Mouse (Mus musculus) adrenal gland (tissue): ENCODE results near the gene Myo1e.

Experiments used
- intact Hi-C: fragments of 180-260 bp; cut with DNase I; formaldehyde crosslinking; loops from one replicate; pipeline ENCODE4 v1.15.1; 2025

The Myo1e gene

DNA sequence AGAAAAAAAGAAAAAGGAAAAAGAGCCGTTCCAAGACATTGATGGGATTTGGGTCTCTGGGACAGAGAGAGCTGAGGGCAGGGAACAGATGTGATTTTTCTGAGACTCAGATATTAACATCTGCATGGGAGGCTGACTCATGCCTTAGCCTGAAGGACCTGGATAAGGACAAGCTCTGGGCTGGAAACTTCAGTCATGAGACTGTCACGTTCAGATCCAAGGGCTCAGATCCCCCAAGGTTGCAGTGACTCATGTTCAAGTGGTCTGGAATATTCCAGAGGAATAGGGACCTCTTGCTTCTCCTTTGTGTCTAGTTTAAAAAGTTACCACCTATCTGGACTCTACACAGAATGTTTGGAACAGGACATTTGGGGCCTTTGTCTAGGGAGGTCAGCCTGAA, 142.1 kb downstream of the Myo1e start:
- intact Hi-C loops, result no loop called here

DNA sequence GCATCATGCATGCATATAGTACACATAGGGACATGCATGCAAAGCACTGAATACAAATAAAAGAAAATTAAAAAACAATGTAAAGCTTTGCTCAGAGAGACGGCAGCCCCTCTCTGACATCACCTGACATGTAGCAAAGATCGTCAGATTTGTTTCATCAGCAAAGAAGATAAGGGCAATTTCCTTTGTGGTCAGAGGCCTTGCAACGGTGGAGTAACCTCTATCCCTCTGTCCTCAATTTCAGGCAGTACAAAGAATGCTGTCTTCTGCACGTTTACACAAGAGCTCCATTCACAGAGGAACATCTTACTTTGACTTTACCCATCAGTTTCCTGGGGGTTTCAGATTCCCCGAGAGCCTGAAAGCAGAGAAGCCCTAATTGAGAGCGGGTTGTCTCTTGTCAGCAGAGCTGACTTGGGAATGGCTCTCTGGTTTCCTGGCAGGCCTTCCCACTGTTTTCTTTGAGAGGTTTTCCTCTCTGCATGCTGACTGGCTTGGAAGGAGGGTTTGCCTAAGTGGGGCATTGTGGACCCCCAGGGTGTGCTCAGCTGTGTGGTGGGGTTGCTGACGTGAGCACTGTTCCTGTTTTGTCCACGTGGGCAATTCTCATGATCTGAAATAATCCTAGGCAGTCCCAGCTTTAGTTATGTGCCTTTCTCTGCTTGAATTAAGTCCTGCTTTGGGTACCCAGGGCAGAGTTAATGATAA, 144.6 kb downstream of the Myo1e start:
- intact Hi-C loops, result no loop called here

DNA sequence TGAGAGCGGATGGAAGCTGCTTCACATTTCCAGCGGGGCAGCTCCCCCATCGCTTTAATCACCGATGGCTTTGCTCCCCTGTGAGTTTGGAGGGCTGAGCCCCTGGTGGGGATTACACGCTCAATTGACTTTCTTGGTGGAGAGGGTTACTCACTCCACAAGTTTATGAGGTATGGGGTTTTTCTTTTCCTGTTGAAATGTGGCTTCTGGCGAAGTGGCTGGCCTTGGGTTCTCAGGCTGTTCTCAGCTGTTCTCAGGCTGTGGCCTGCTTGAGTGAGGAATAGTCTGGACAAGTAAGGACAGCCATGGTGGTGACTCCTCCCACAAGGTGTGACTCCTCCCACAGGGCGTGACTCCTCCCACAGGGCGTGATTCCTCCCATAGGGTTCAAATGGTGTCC, 149.1 kb downstream of the Myo1e start:
- intact Hi-C loops, result no loop called here

DNA sequence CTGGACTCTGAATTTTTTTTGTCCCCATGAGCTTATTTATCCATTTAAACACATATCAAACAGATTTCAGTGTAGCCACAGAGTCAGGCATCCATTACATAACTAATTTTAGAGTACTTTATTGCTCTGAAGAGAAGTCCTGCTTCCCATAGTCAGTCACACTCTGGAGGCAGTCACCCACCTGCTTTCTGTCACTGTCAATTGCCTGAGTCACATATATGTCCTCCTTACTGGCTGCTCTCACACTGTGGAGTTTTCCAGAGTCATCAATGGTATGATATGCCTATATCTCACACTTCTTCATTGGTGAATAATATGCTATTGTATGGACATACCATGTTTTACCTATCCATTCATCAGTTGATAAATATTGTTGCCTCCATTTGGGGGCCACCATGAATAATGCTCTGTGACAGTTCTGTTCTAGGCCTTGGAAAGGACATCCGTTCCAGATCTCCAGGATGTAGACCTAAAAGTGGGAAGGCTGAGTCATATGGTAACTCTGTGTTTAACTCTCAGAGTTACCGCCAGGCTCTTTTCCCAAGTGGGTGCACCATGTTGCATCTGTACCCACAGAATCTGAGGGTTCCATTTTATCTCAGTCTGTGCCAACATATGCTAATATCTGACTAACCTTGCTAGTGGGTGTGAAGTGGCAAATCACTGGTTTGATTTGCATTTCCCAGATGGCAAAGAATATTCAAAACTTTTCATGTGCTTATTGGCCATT, 152.4 kb downstream of the Myo1e start:
- intact Hi-C loops, result no loop called here

DNA sequence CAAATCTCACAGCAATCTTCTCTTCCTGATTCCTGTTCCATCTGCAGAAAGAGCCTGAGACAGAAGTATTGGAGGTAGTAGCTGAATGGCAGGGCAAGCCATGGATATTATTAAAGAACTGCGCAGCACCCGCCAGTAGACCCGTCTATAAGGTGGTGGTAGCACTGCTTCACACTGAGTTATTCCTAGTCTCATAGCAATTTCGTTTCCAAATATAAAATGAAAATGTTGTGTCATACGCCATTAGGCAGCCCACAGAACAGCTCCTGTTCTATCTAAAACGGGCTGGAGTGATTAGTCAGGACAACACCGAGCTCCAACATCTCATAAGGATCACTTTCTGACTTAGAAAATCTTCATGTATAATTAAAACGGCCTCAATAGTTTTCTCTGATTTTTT, 157.6 kb downstream of the Myo1e start:
- intact Hi-C loops, result no loop called here

DNA sequence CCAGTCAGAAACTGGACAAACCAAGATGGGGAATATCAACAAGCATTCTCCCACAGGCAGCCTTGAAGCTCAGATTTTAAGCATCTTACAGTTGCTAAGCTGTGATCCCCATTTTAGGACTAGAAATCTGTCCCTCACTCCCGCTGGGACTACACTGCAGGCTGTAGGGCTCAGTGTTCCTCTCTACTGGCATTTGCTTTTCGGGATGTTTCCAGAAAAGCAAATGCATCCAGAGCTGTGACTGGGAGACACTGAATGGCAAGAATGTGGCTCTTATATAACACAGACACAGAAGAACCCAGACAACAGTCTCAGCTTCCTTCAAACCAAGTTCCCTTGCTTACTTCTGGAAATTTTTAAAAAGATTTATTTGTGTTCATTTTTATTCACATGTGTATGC, 158.8 kb downstream of the Myo1e start:
- intact Hi-C loops, result no loop called here

DNA sequence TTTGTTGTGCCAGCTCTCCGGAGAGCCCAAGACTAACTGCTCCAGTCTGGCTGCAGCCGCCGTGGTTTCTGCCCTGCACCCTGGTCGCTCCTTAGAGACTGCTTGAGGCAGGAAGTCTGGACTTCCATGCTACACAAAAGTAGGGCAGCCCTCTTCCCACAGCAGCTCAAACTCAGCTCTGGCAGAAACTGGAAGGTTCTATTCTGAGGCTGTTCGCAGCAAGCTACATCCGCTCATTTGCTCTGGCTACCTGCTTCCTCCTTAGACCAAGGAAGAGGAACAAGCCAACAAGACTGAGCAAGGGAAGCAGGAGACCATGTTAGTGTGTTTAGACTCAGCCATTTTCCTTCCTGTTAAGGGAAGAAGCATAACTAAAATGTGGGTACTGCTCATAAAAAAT, 159.7 kb downstream of the Myo1e start:
- intact Hi-C loops, result no loop called here

DNA sequence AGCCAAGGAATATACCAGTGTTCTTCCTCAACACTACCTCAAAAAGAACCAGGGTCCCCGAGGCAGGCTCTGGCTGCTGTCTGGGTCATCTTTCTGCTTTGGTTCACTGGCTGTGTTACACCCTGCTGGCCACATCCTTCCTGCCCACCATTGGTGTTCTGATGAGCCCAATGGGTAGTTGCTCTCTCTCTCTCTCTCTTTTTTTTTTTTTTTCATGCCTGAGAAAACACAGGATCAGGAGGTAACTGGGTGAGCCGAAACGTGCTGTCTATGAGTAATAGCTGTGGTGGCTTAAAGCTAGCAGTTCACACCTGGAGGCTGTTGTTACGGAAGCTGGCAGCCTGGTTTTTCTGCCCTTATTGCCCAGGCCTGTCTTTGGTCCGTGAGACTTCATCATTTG, 164.5 kb downstream of the Myo1e start:
- intact Hi-C loops, result no loop called here

DNA sequence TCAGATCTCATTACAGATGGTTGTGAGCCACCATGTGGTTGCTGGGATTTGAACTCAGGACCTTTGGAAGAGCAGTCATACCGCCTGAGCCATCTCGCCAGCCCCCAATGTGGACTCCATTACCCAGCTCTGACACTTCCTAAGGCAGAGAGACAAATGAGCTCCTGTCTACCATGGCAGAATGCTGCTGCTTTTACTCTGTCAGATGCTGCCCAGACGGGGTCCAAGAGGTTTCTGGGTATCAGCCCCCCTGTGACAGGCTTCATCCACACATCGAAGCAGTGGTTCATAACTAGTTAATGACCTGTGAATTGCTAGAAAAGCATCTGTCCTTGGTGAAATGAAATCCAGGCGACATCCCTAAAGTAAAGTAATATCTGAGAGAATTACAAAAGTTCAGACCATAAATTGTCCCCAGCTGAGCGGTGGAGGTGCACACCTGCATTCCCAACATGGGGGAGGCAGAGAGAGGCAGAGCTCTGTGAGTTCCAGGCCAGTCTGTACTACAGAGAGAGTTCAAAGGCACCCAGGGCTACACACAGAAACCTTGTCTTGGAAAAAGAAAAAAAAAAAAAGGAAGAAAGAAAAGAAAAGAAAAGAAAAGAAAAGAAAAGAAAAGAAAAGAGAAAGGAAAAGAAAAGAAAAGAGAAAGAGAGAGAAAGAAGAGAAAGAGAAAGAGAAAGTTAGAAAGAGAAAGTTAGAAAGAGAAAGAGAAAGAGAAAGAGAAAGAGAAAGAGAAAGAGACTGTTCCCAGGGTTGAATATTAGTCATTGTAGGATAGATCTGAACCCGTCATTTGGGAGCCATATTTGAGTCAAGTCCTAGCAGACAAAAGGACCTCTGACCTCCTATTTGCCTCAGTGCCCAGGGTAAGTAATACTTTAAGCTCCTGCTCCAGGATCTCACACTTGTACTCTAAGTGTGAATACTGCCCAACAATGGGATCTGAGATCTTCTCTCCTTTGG, 172.6 kb downstream of the Myo1e start:
- intact Hi-C loops, result no loop called here

DNA sequence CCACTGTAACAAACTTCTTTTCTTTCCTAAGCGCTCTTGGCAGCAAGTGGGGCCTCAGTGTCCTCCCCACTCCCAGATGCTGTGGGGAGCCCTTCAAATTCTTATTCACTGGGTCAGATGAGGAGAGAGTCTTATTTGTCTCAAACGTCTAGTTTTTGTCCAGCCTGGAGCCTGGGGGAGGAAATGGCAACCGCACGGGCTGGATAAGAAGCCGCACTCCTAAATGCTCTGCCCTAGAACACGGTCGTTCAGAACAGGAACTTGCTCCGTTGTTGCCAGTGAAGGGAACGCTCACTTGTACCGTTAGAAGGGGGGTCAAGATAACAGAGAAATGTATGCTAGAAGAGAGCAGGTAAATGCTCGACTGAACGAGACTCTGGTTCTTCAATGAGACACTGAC, 174.9 kb downstream of the Myo1e start:
- intact Hi-C loops, result no loop called here

DNA sequence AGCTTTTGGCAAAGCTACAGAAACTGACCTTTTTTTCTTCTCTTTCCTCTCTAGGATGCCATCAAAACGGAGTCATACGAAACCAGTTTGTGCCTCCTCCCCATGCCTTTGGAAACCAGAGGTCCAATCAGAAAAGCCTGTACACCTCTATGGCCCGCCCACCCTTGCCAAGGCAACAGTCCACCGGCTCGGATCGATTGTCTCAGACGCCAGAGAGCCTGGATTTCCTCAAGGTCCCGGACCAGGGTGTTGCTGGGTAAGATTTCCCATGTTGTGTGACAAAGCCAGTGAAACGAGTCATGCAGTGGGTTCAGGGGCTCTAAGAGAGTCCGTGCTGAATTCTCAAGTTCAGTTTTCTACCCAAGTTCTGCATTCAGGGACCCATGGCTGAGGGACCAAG, 176.6 kb downstream of the Myo1e start:
- intact Hi-C loops, result no loop called here

DNA sequence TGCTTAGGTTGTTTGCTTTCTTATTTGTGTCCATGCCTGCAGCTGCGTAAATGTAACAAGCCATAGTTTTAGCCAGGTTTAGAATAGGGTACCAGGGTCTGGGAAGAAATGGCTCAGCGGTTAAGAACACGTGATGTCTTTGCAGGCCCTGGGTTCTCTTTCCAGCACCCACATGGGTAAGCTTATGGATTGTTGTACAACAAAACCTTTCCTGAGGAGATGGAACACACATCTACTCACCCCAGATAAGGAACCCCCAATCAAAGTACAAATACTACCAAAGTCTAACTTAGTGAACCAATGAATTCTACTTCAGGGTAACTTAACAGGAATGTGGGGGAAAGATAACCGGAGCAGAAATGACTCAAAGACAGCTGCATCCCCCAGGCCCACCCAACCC, 177.3 kb downstream of the Myo1e start:
- intact Hi-C loops, result no loop called here

DNA sequence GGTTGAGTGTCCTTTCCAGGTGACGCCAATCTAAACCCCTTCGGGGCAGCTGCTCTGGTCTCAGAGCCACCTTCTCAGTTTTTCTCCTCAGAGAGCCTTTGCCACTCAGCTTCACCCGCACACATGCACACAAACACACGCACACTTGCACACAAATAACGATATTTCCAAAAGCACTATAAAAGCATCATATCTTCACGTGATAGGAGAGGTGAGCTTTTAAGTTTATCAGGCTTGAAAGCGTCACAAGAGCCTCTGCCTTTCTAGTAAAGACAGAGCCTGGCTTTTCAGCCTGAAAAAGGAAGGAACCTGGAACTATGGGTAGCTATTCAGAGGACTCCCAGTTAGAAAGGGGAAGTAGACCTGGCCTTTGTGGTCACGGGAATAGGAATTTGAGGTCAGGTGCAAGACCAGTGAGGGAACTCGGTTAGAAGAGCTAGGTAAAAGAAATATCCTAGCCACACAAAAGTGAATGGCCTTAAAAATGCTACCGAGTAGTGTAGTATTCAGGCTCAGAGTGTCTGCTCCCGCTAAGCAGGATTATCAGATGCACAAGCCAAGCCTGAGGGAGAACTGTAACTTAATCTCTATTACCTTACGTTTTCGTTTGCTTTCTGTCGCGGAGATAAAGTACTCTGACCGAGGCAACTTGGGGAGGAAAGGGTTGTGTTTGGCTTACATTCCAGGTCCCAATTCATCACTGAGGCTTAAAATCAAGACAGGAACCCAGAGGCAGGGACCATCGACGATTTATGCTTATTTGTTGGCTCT, 178.0 kb downstream of the Myo1e start:
- intact Hi-C loops, result loop anchor here (5.0 kb wide), 1 partner anchor 183 kb away; no protein-coding TSS in a partner anchor

DNA sequence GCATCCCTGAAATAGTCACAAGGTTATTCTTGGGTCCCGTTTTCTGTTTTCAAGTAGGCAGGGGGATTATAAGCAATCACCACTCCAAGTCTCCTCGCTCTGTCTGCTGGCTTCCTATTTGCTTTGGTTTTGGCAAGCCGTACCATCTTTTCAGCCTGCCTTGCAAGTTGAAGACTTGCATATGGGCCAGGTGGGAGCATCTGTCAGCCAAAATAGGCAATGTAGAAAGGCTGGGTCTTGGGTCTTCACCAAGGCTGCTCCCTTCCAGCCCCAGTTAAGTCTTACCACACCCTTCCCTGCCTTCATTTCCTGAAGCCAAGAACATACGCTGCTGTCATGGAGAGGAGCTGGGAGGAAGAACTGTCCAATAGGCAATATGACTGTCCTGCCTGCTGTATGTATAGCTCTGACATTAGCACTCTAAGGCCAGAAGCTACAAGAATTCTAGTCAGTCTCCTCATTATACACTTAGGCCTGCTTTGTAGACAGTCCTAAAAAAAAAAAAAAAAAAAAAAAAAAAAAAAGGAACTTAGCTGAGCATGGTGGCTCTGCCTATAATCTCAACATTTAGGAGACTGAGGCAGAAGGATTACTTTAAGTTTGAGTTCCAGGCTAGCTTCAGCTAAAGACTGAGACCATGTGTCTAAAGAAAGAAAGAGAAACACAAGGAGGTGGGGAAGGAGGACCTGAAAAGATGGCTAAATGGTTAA, 180.4 kb downstream of the Myo1e start:
- intact Hi-C loops, result loop anchor here (5.0 kb wide), 1 partner anchor 185 kb away; no protein-coding TSS in a partner anchor

DNA sequence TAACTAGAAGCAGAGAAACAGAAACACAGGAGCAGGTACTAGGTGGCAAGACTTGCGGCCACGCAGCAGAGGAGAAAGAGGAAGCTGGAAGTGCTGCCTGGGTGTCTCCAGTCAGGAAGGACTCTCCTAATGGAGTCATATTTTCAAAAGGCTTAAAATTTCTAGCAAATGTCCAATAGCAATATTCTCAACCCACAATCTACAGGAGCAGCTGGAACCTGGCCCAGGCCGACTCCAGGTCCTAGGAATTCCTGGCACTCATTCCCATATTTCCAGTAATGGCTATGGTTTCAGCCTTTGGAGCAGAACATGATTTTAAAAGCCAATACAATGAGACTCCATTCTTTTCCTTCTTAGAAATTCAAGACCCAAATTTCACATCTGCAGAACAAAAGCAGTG, 182.4 kb downstream of the Myo1e start:
- intact Hi-C loops, result loop anchor here (5.0 kb wide), 1 partner anchor 187 kb away; no protein-coding TSS in a partner anchor

DNA sequence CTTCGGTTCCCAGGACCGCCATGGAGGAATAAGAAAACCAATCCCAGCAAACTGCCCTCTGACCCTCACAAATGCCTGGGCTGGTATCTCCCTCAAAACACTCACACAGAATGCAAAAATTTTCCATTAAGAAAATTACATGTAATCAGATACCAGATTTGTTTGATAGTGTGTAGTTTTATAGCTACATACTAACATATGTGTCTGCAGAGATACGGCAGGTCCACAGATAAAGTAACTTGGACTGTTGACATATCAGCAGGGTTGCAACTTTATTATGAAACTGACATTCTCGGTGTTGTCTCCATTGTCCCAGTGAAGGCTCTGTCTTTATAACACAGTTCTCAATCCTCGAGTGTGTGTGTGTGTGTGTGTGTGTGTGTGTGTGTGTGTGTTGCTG, 183.9 kb downstream of the Myo1e start:
- intact Hi-C loops, result loop anchor here (5.0 kb wide), 1 partner anchor 284 kb away; no protein-coding TSS in a partner anchor

DNA sequence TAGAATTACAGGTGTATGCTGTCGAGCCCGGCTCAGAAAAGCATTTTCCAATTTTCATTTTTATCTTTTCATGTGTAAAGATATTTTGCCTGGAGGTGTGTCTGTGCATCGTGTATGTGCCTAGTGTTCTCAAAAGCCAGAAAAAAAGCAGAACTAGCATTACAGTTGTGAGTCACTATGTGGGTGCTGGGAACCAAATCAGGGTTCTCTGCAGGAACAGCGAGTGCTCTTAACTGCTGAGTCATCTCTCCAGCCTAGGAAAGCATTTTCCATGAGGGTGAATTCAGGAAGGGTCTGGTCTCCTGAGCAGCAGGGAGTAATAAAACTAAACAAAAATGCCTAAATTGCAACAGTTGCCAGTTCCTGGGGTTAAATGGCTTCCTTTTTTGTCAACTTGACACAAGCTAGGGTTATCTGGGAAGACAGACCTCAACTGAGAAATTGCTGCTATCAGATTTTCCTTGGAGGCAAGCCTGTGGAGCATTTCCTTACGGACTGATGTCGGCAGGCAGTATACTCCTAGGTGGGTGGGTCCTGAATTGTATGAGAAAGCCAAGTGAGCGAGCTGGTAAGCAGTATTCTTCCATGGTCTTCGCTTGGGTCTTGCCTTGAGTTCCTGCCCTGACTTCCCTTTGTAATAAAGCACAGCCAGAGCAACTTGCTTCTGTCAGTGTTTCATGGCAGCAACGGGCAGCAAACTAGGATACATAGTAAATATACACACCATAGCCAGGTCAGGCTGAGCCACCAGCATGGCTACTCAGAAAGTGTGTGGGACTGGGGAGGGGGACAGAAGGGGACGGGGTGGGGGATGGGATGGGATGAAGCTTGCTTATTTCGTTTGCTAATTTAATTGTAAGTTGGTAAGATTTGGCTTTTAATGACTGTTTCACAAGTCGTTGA, 184.8 kb downstream of the Myo1e start:
- intact Hi-C loops, result loop anchor here (5.0 kb wide), 1 partner anchor 285 kb away; no protein-coding TSS in a partner anchor

DNA sequence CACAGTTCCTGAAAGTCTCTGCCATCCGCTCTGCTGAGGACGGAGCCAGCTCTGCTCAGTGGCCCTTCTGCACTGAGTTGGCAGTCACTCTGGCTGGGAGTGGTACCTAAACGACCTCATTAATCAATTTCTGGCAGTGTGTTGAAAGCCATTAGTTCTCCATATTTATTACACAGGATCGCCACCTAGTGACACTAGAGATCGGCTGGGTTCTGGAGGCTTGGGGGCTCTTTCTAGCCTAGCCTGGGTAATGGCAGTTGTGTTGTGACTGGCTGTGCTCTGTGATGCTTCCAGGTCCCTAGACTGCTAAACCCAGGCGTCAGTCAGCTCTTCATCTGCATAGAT, 185.4 kb downstream of the Myo1e start:
- intact Hi-C loops, result loop anchor here (5.0 kb wide), 1 partner anchor 285 kb away; no protein-coding TSS in a partner anchor

DNA sequence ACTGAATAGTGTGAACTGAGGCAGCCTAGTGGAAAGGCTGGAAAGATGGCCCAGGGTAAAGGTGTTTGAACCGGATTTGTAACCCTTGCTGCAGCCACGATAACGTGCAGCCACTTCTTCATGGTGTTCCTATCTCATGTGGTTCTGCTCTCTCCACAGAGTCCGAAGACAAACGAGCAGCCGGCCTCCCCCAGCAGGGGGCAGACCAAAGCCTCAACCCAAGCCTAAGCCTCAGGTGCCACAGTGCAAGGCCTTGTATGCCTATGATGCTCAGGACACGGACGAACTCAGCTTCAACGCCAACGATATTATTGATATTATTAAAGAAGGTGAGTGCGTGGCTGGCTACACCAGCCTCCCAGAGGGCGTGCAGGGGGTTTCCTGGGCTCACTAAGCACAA, 188.5 kb downstream of the Myo1e start:
- intact Hi-C loops, result no loop called here
